Mouse (Mus musculus) heart, postnatal 25 days (tissue): ENCODE results near the gene Dnaic2. TPM values are rescaled to one million over a fixed set of nuclear protein-coding genes. Genes with fewer than 3 reads are reported as not detected.
A peak's percentile ranks its signal among the peaks of the same experiment; 100 is the strongest.

Experiments
- DNase-seq: peaks from one replicate; pipeline ENCODE4 v3.0.0; 2022; ENCODE audit warnings: low spot score
- intact Hi-C: fragments of 180-260 bp; cut with DNase I; formaldehyde crosslinking; loops from one replicate; pipeline ENCODE4 v1.15.1; 2025
- total RNA-seq, 2 experiments: library from RNA; stranded (reverse); gene quantifications; 2 replicates each; pipeline ENCODE4 v1.2.3; 2021

Dnaic2 gene
- total RNA-seq = under 1 TPM; 0.13 to 0.25 TPM

DNA sequence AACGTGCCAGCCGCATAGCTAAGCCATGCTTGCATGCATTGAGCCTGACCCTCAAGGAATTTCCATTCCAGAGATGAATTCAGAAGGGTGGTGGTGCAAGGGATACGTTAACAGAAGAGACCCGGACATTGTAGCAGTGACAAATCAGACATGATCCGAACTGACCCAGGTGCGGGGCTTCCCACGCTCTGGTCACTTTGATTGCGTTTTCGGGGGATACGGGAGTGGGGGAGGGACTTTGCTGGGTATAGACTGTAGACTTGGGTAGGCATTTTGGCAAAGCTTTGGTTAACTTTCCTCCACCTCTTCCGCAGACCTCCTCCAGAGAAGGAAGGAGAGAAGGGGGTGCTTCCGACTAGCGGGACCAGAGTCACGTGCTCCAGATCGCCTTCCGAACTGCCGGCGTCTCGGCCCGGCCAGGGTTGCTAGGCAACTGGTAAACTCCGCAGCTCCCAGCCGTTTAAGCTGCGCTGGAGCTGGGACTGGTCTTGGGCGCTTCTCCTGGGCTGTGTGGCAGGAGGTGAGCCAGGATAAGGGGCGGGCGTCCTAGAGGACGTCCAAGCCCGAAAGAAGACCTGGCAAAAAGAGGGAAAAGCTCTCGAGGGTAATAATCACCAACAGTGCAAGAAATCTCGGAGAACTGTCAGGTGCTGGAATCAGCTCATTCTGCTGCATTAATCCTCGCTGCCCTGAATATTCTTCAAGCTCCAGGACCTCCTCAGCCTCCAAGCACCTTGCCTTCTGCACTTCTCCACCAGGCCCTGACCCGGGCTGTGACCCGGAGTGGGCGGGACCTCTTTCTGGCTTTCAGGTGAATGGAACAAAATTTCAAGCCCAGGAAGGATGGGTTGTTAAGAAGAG, at the start of gene Dnaic2:
Gene Dnaic2, plus strand, starts transcription at position 444 of the 861 bp plus-strand sequence.
- intact Hi-C loops = no loop called here

DNA sequence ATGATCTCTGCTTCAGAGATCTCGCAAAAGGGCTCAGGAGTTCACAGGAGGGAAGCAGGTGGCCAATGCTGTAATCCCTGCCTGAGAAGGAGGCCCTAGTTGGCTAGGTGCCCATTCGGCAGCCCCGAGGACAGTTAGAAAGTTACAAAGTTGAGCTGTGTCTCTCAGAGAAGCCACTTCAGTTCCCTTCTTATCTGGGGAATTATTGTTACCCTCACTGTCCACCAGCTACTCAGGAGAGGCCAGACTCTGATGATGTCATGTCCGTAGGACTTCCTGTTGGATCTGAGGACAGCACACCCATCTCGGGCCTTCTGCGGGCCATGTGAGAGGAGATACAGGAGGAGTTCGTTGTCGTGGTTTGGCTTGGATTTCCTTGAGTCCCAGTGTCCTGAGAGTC, 47.6 kb upstream of the Dnaic2 start:
- DNase-seq = no peak

More for the DNA sequence above, at the start of gene Dnaic2:
- DNase-seq = peak; percentile 61

GRCm38 (mm10) chr11:114680291-114680690, 46.9 kb upstream of the Dnaic2 start:
- no peak for DNase-seq
- intact Hi-C loops = no loop called here

More for the DNA sequence above, 47.6 kb upstream of the Dnaic2 start:
- intact Hi-C loops = no loop called here

- intact Hi-C loops = no loop called here
- DNase-seq = no peak
These were observed 46.2 kb upstream of the Dnaic2 start for GRCm38 (mm10) chr11:114681054-114681453.

GRCm38 (mm10) chr11:114682321-114682900, 44.8 kb upstream of the Dnaic2 start:
- intact Hi-C loops = no loop called here
- DNase-seq = no peak

DNA sequence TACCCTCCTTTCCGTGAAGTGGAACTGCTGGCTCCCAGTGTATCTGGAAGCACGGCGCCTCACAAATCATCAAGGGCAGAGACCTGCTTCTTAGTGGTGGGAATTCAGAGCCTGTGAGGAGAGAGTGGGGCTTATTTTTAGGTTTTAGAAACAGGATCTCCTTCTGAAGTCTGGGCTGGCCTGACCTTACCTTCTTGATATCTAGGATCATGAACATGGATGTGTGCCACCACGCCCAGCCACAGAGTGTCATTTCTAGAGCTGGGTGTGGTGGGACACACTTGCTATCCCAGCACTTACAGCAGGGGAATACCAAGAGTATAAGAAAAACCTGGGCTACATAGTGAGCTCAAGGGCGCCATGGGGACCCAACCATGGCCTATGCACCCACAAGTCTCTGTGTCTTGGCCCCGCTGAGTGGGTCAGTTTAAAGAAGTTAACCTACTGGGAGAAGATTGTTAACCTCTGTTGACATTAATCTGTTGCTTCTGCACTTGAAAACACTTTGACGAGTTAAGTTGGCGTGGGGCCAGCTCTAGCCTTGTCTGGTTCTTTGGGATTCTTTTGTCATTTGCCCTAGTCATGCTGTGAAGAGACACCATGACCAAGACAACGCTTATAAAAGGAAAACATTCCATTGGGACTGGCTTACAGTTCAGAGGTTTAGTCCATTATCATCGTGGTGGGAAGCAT, 44.0 kb upstream of the Dnaic2 start:
- DNase-seq = no peak
- intact Hi-C loops = no loop called here

- intact Hi-C loops = no loop called here
- no peak for DNase-seq
These were observed 43.2 kb upstream of the Dnaic2 start for GRCm38 (mm10) chr11:114683722-114684621.

DNA sequence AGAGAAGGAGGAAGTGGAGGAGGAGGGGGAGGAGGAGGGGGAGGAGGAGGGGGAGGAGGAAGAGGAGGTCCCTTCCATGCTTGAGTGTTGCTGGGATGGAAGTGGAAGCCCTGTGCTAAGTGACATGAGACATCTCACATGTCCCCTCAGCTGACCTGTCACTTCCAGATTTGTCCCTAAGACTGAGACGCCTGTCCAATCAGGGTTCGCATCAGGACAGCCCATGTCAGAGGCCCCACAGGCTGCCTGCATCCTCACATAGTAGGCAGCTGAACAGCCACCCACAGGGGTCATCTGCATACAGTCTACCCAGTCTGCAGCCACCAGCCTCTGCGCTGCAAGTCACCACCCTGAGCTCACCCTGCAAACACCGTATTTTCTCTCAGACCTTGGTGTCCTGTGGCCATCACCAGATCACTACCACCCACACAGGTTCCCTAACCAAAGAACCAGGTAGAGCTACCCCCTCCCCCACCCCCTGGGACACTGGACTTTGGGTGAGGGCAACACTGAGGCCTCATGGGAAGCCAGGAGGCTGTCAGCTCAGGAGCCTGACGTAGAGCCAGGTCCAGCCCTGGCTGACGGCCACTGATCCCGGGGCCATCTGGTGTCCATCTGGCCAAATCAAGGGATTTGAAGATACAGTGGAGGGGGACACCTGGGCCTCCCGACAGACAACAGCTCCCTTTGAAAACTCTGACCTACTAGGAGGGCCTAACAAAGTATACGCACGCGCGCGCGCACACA, 42.4 kb upstream of the Dnaic2 start:
- intact Hi-C loops = no loop called here
- DNase-seq = no peak

GRCm38 (mm10) chr11:114685526-114686040, 41.6 kb upstream of the Dnaic2 start:
- intact Hi-C loops = no loop called here
- DNase-seq = no peak

- intact Hi-C loops = no loop called here
- DNase-seq = no peak
These were observed 40.8 kb upstream of the Dnaic2 start for GRCm38 (mm10) chr11:114686221-114686959.

- DNase-seq = no peak
- intact Hi-C loops = no loop called here
These were observed 39.5 kb upstream of the Dnaic2 start for GRCm38 (mm10) chr11:114687574-114688188.

DNA sequence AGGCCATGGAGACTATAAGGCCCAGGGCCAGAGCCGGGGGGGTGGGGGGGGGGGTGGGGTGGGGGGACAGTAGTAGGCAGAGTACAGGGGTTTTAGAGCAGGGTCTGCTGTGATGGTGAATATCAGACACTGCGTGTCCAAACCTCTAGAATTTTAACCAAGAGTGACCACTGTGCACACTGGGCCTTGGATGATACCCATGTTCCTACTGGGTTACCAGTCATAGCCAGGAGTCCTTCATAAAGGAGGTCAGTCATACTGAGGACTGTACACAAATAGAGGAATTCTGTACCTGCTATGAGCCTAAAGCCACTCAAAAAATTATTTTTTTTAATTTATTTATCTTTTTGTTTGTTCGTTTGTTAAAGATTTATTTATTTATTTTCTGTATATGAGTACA, 38.5 kb upstream of the Dnaic2 start:
- intact Hi-C loops = no loop called here

DNA sequence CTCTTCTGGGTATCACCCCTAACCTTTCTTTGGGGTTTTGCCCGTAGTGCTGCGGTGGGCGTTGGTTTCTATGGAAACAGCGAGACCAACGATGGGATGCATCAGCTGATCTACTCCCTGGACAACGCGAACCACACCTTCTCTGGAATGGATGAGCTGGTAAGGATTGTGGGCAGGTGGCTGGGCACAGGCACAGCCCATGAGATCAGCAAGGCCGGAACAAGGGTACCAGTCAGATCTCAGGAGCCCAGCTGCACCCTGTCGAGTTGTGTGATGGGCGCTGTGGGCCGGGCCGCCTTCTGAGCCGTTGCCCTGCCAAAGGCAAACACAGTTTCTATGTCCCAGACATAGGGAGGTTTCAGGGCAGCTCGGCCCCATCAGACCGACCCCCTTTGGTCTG, 37.0 kb upstream of the Dnaic2 start:
- no peak for DNase-seq
- intact Hi-C loops = no loop called here

More for the DNA sequence above, 38.5 kb upstream of the Dnaic2 start:
- DNase-seq = no peak

DNA sequence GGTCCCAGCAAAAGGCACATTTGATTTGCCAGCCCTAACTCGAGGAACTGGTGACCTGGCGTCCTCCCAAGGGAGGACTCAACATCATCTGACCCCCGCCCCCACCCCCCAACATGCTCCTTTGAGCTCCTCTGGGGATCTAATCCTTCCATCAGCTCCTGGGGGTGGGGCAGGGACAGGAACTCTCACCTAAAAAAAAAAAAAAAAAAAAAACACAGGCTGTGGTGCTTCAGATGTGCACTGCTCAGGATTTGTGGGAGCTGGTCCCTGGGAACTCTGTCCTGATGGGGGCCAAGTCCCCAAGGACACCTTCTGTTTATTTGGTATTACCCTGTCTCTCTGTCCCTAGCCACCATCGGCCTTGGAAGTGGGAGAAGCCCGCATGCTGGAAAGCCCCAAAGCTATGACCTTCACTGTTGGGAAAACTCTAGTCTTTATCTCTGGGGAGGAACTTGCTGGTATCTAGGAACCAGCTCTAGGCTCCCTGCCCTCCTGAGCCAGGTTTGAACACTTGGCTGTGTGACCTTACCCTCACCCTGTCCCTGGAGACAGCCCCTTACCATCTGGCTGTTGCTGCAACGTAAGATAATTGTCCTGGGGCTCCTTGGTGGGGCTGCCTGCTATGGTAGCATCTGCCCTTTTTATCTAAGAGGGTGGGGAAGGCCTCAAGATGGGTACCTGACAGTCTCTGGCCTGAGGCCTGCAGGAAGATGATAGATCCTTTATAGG, 35.6 kb upstream of the Dnaic2 start:
- no peak for DNase-seq
- intact Hi-C loops = no loop called here

DNA sequence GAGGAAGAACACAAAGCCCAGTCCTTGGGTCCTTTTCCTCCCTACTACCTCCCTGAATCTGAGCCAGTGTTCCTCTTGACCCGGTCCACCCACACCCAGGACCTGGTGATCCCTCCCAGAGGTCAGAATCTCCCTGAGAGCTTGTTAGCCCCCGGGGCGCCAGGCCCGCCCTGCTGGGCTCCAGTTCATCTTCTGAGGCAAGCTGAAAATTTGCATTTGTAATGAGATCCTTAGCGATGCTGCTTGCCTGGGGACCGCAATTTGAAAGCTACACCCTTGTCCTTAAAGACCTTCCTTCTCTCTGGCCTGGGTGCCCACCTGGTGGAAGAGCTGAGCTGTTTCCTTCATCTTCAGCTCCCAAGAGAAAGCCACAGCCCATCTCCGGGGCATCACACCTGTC, 34.6 kb upstream of the Dnaic2 start:
- intact Hi-C loops = no loop called here
- DNase-seq = no peak

DNA sequence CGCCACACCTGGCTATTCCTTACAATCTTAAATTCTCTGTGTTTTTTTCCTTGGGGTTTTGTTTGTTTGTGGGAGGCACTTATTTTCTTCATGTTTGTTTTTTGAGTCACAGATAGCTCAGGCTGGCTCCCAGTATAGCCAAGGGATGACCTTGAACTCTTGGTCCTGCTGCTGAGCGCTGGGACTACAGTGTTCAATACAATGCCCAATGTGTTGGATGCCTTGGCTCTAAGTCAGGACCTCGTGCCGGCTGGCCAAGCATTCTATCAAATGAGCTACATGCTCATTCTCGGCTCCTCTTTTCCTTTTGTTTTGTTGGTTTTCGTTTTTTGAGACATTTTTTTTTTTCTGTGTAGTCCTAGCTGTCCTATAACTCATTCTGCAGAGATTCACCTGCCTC, 33.8 kb upstream of the Dnaic2 start:
- intact Hi-C loops = no loop called here
- no peak for DNase-seq

DNA sequence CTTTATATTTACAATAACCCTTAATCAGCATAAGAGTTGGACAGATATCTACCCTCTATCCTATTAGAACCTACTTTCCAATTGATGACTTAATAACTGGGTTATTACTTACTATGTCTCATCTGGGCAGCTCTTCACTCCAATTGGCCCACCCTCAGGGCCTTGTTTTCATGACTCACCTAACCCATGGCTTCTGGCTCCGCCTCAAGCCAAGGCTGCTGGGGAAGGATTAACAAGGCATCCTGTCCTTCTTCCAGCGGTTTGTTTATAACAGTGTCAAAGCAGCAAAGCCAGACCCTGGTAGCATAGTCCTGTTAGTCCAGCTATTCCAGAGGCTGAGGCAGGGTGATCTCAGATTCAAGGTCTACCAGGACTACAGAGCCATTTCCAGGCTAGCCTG, 32.8 kb upstream of the Dnaic2 start:
- intact Hi-C loops = no loop called here
- no peak for DNase-seq
